Mouse (Mus musculus): ENCODE data around the gene Qrich1. TPM values are rescaled to one million over a fixed set of nuclear protein-coding genes. Genes with fewer than 3 reads are reported as not detected.

Gene Qrich1
- polyA plus RNA-seq, 1 experiment from 2014 or later: 58.1 TPM

GRCm38 (mm10) chr9:108499943-108500342 is 16.7 kb upstream of the Qrich1 start:
- H3K4me3 ChIP-seq (ENCODE audit: low read depth, low read length): no peak overlapping the region
- H3K4me2 ChIP-seq (replicated peaks; ENCODE audit: low read depth, low read length): no peak overlapping the region
- H3K9ac ChIP-seq (replicated peaks; ENCODE audit: low read depth): no peak overlapping the region
- WGBS: 95% methylated on average over 15 of the region's 15 CpGs
- ATAC-seq: no peak
- TF ChIP-seq EP300 (IDR thresholded peaks at IDR 0.05): no peak
- TF ChIP-seq CTCF (IDR thresholded peaks at IDR 0.05): no peak
- H3K4me1 ChIP-seq (ENCODE audit: insufficient read depth, low read depth, low read length): no peaks in the 10 kb centered on the region
- H3K9me3 ChIP-seq (ENCODE audit: low read length): no peaks in the 10 kb centered on the region
- H3K27ac ChIP-seq (ENCODE audit: low read length): no peak overlapping the region
- H3K27me3 ChIP-seq (replicated peaks; ENCODE audit: insufficient read depth, low read length): no peaks in the 10 kb centered on the region
- H3K36me3 ChIP-seq (ENCODE audit: insufficient read depth, low read length): peaks cover 62% of the 10 kb centered on the region
- no peak for DNase-seq (ENCODE audit: low spot score)

- WGBS: 85% methylated on average over 7 of the region's 7 CpGs
- peak overlapping the region; percentile 93; the same call in 1 of the 2 replicates for H3K27ac ChIP-seq (ENCODE audit: low read length)
- H3K36me3 ChIP-seq (ENCODE audit: insufficient read depth, low read length): peaks cover 1% of the 10 kb centered on the region; the same call in 1 of the 2 replicates
- H3K9ac ChIP-seq (replicated peaks; ENCODE audit: low read depth): no peak overlapping the region
- no peak for ATAC-seq
- TF ChIP-seq EP300 (IDR thresholded peaks at IDR 0.05): no peak
- TF ChIP-seq CTCF (IDR thresholded peaks at IDR 0.05): no peak
- peak overlapping the region; percentile 77; the same call in 1 of the 2 replicates for H3K4me2 ChIP-seq (replicated peaks; ENCODE audit: low read depth, low read length)
- no peaks in the 10 kb centered on the region for H3K9me3 ChIP-seq (ENCODE audit: low read length)
- no peak for DNase-seq (ENCODE audit: low spot score)
- peak overlapping the region; percentile 58; the same call in 1 of the 2 replicates for H3K4me3 ChIP-seq (ENCODE audit: low read depth, low read length)
- H3K4me1 ChIP-seq (ENCODE audit: insufficient read depth, low read depth, low read length): peaks cover 7% of the 10 kb centered on the region; the same call in 1 of the 2 replicates
- H3K27me3 ChIP-seq (replicated peaks; ENCODE audit: insufficient read depth, low read length): no peaks in the 10 kb centered on the region
Observed at GRCm38 (mm10) chr9:108506901-108507300, 9.7 kb upstream of the Qrich1 start.

GRCm38 (mm10) chr9:108507619-108508434 is 8.8 kb upstream of the Qrich1 start, which contains the start of gene Qars:
Gene Qars (plus strand): TSS chr9:108507706.
- ATAC-seq: peak; percentile 98
- TF ChIP-seq EP300 (IDR thresholded peaks at IDR 0.05) (no peak), CTCF (IDR thresholded peaks at IDR 0.05) (no peak)
- peak; percentile 99 for DNase-seq (ENCODE audit: low spot score)
- peak within 1 kb of the TSS; percentile 93 for H3K27ac ChIP-seq (ENCODE audit: low read length)
- no peaks in the 10 kb centered on the region for H3K9me3 ChIP-seq (ENCODE audit: low read length)
- H3K27me3 ChIP-seq (replicated peaks; ENCODE audit: insufficient read depth, low read length): no peaks in the 10 kb centered on the region
- peak within 1 kb of the TSS; percentile 77 for H3K4me2 ChIP-seq (replicated peaks; ENCODE audit: low read depth, low read length)
- WGBS: under 1% methylated on average over 37 of the region's 37 CpGs
- H3K4me1 ChIP-seq (ENCODE audit: insufficient read depth, low read depth, low read length): peaks cover 7% of the 10 kb centered on the region; the same call in 1 of the 2 replicates
- H3K9ac ChIP-seq (replicated peaks; ENCODE audit: low read depth): peak within 1 kb of the TSS; percentile 91
- H3K36me3 ChIP-seq (ENCODE audit: insufficient read depth, low read length): peaks cover 8% of the 10 kb centered on the region
- peak within 1 kb of the TSS; percentile 58 for H3K4me3 ChIP-seq (ENCODE audit: low read depth, low read length)

- H3K9me3 ChIP-seq (ENCODE audit: low read length): no peaks in the 10 kb centered on the region
- peak overlapping the region; percentile 77 for H3K4me2 ChIP-seq (replicated peaks; ENCODE audit: low read depth, low read length)
- peak overlapping the region; percentile 91; the same call in 1 of the 2 replicates for H3K9ac ChIP-seq (replicated peaks; ENCODE audit: low read depth)
- DNase-seq (ENCODE audit: low spot score) (no peak), ATAC-seq (no peak)
- WGBS: 82% methylated on average over 7 of the region's 7 CpGs
- peaks cover 7% of the 10 kb centered on the region; the same call in 1 of the 2 replicates for H3K4me1 ChIP-seq (ENCODE audit: insufficient read depth, low read depth, low read length)
- H3K27ac ChIP-seq (ENCODE audit: low read length): peak overlapping the region; percentile 93; the same call in 1 of the 2 replicates
- H3K36me3 ChIP-seq (ENCODE audit: insufficient read depth, low read length): peaks cover 12% of the 10 kb centered on the region; the same call in 1 of the 2 replicates
- no peak for TF ChIP-seq CTCF (IDR thresholded peaks at IDR 0.05)
- no peak for TF ChIP-seq EP300 (IDR thresholded peaks at IDR 0.05)
- H3K4me3 ChIP-seq (ENCODE audit: low read depth, low read length): peak overlapping the region; percentile 58; the same call in 1 of the 2 replicates
- no peaks in the 10 kb centered on the region for H3K27me3 ChIP-seq (replicated peaks; ENCODE audit: insufficient read depth, low read length)
Observed at GRCm38 (mm10) chr9:108508776-108509175, 7.8 kb upstream of the Qrich1 start.

- Histone ChIP-seq H3K4me3 (ENCODE audit: low read depth, low read length) (peak overlapping the region; percentile 92), H3K4me2 (replicated peaks; ENCODE audit: low read depth, low read length) (peak overlapping the region; percentile 82), H3K9me3 (ENCODE audit: low read length) (no peaks in the 10 kb centered on the region), H3K27me3 (replicated peaks; ENCODE audit: insufficient read depth, low read length) (no peaks in the 10 kb centered on the region), H3K4me1 (ENCODE audit: insufficient read depth, low read depth, low read length) (0 out of 2 replicates have a peak, but pooled peaks cover 5% of the 10 kb centered on the region), H3K27ac (ENCODE audit: low read length) (peak overlapping the region; percentile 99), H3K9ac (replicated peaks; ENCODE audit: low read depth) (peak overlapping the region; percentile 93), H3K36me3 (ENCODE audit: insufficient read depth, low read length) (peaks cover 11% of the 10 kb centered on the region; the same call in 1 of the 2 replicates)
- no peak for TF ChIP-seq EP300 (IDR thresholded peaks at IDR 0.05)
- TF ChIP-seq CTCF (IDR thresholded peaks at IDR 0.05): no peak
- WGBS: 3% methylated on average over 54 of the region's 95 CpGs
- DNase-seq (ENCODE audit: low spot score) (peak; percentile 82), ATAC-seq (peak; percentile 80)
Observed at GRCm38 (mm10) chr9:108517253-108517930, 786 bp downstream of the Qrich1 start.

GRCm38 (mm10) chr9:108517931-108518332 is 1.3 kb downstream of the Qrich1 start:
- H3K9me3 ChIP-seq (ENCODE audit: low read length): no peaks in the 10 kb centered on the region
- WGBS: 1% methylated on average over 13 of the region's 13 CpGs
- DNase-seq (ENCODE audit: low spot score): peak; percentile 85

More at GRCm38 (mm10) chr9:108517931-108518332, 1.3 kb downstream of the Qrich1 start:
- TF ChIP-seq CTCF (IDR thresholded peaks at IDR 0.05) (peak; percentile 21; the same call in 1 of the 2 replicates), EP300 (IDR thresholded peaks at IDR 0.05) (no peak)
- Histone ChIP-seq H3K27me3 (replicated peaks; ENCODE audit: insufficient read depth, low read length) (no peaks in the 10 kb centered on the region), H3K4me3 (ENCODE audit: low read depth, low read length) (peak overlapping the region; percentile 92), H3K36me3 (ENCODE audit: insufficient read depth, low read length) (0 out of 2 replicates have a peak, but pooled peaks cover 6% of the 10 kb centered on the region), H3K27ac (ENCODE audit: low read length) (peak overlapping the region; percentile 99), H3K9ac (replicated peaks; ENCODE audit: low read depth) (peak overlapping the region; percentile 93), H3K4me2 (replicated peaks; ENCODE audit: low read depth, low read length) (peak overlapping the region; percentile 82), H3K4me1 (ENCODE audit: insufficient read depth, low read depth, low read length) (0 out of 2 replicates have a peak, but pooled peaks cover 5% of the 10 kb centered on the region)
- ATAC-seq: peak; percentile 8
